Mouse (Mus musculus) heart, embryonic 11.5 days (tissue): ENCODE data around the gene Cntn4. TPM values are rescaled to one million over a fixed set of nuclear protein-coding genes. Genes with fewer than 3 reads are reported as not detected.

ENCODE experiments used
- ATAC-seq: fragments of 200-750 bp; cut with Nextera tagmentation; replicated peaks from 2 replicates; pipeline ENCODE4 v1.8.0; 2017; ENCODE audit warnings: moderate library complexity; ENCODE audit not compliant: insufficient number of reproducible peaks, low FRiP score, low TSS enrichment
- H3K27ac ChIP-seq: fragments of 300-500 bp; sonication (generic); 2 replicates; pipeline ENCODE4 v1.5.1; 2014; ENCODE audit warnings: mild to moderate bottlenecking, low read depth, low read length
- H3K27me3 ChIP-seq: fragments of 300-500 bp; sonication (generic); 2 replicates; pipeline ENCODE4 v1.6.1; 2014; ENCODE audit warnings: mild to moderate bottlenecking, low read length, mixed read lengths; ENCODE audit not compliant: control insufficient read depth, insufficient read depth
- H3K36me3 ChIP-seq: fragments of 300-500 bp; sonication (generic); 2 replicates; pipeline ENCODE4 v1.6.1; 2014; ENCODE audit warnings: mild to moderate bottlenecking, low read length, moderate library complexity, mixed read lengths; ENCODE audit not compliant: control insufficient read depth, insufficient read depth
- H3K4me1 ChIP-seq: fragments of 300-500 bp; sonication (generic); 2 replicates; pipeline ENCODE4 v1.6.1; 2014; ENCODE audit warnings: low read length; ENCODE audit not compliant: control insufficient read depth, insufficient read depth
- H3K4me2 ChIP-seq: fragments of 300-500 bp; sonication (generic); 2 replicates; pipeline ENCODE4 v1.6.1; 2014; ENCODE audit warnings: mild to moderate bottlenecking, moderate library complexity
- H3K4me3 ChIP-seq: fragments of 300-500 bp; sonication (generic); 2 replicates; pipeline ENCODE4 v1.5.1; 2014; ENCODE audit warnings: low read depth, low read length
- H3K9ac ChIP-seq: fragments of 300-500 bp; sonication (generic); 2 replicates; pipeline ENCODE4 v1.6.1; 2014; ENCODE audit warnings: mild to moderate bottlenecking, low read depth, low read length, moderate library complexity
- H3K9me3 ChIP-seq: fragments of 300-500 bp; sonication (generic); replicated peaks from 2 replicates; pipeline ENCODE4 v1.6.1; 2016; ENCODE audit warnings: low read length; ENCODE audit not compliant: control insufficient read depth
- WGBS: fragments of 180-500 bp; shearing (Covaris S2); extraction: QIAGEN DNeasy Blood & Tissue Kit; methylation state at CpG from one replicate; pipeline ENCODE4 v1.1.7; 2014; ENCODE audit not compliant: insufficient replicate concordance; 5-methylcytosine and 5-hydroxymethylcytosine counted together
- polyA plus RNA-seq: library from polyadenylated mRNA; unstranded; fragments of >200 nt; fragmentation: Nextera tagmentation; extraction: Ambion mirVana; gene quantifications from 2 replicates; pipeline ENCODE4 v1.2.1, GENCODE M21; 2014

Gene Cntn4
- polyA plus RNA-seq, 1 experiment from 2014 or later: 1.8 TPM

- WGBS: 67% methylated on average over 7 of the region's 7 CpGs
- ATAC-seq: no peak
Measured at GRCm38 (mm10) chr6:106745673-106746394, 1068.4 kb downstream of the Cntn4 start.

GRCm38 (mm10) chr6:106747251-106747650, 1069.8 kb downstream of the Cntn4 start:
- WGBS: 91% methylated on average over 5 of the region's 5 CpGs
- ATAC-seq: no peak
- H3K4me3 ChIP-seq: no peak overlapping the region
- H3K4me1 ChIP-seq: no peaks in the 10 kb centered on the region
- no peaks in the 10 kb centered on the region for H3K36me3 ChIP-seq
- H3K27me3 ChIP-seq: no peaks in the 10 kb centered on the region
- no peak overlapping the region for H3K4me2 ChIP-seq
- no peak overlapping the region for H3K9ac ChIP-seq
- H3K9me3 ChIP-seq: no peaks in the 10 kb centered on the region
- H3K27ac ChIP-seq: no peak overlapping the region

More at GRCm38 (mm10) chr6:106745673-106746394, 1068.4 kb downstream of the Cntn4 start:
- no peaks in the 10 kb centered on the region for H3K9me3 ChIP-seq
- H3K9ac ChIP-seq: no peak overlapping the region
- no peaks in the 10 kb centered on the region for H3K36me3 ChIP-seq
- H3K27ac ChIP-seq: no peak overlapping the region
- no peak overlapping the region for H3K4me3 ChIP-seq
- no peak overlapping the region for H3K4me2 ChIP-seq
- no peaks in the 10 kb centered on the region for H3K27me3 ChIP-seq
- H3K4me1 ChIP-seq: no peaks in the 10 kb centered on the region

- Histone ChIP-seq H3K36me3 (no peaks in the 10 kb centered on the region), H3K9me3 (no peaks in the 10 kb centered on the region), H3K4me3 (no peak overlapping the region), H3K27me3 (no peaks in the 10 kb centered on the region), H3K27ac (no peak overlapping the region), H3K4me2 (no peak overlapping the region), H3K4me1 (no peaks in the 10 kb centered on the region), H3K9ac (no peak overlapping the region)
- 64% methylated on average over 3 of the region's 3 CpGs for WGBS
- ATAC-seq: no peak
Measured at GRCm38 (mm10) chr6:106747804-106748203, 1070.3 kb downstream of the Cntn4 start.
